Mouse (Mus musculus) heart, adult 2 months (tissue): ENCODE measurements around the gene Atoh1. TPM values are rescaled to one million over a fixed set of nuclear protein-coding genes. Genes with fewer than 3 reads are reported as not detected.

ENCODE experiments used
- DNase-seq, 2 experiments: peaks; one replicate each; pipeline ENCODE4 v3.0.0; 2021
- H3K27ac ChIP-seq: fragments of 200-600 bp; 2 replicates; pipeline ENCODE4 v1.8.1; 2022
- H3K27me3 ChIP-seq: fragments of 200-500 bp; 2 replicates; pipeline ENCODE4 v1.6.1; 2012; ENCODE audit warnings: mild to moderate bottlenecking, low read length, inconsistent platforms, mixed read lengths; ENCODE audit not compliant: control insufficient read depth, insufficient read depth
- H3K36me3 ChIP-seq: fragments of 200-500 bp; 2 replicates; pipeline ENCODE4 v1.6.1; 2012; ENCODE audit warnings: low read length, inconsistent platforms; ENCODE audit not compliant: control insufficient read depth, insufficient read depth
- H3K4me1 ChIP-seq: fragments of 200-500 bp; 2 replicates; pipeline ENCODE4 v1.6.1; 2011; ENCODE audit warnings: low read length; ENCODE audit not compliant: control insufficient read depth, insufficient read depth
- H3K4me3 ChIP-seq: fragments of 200-600 bp; 2 replicates; pipeline ENCODE4 v1.8.1; 2022
- H3K79me2 ChIP-seq: fragments of 200-500 bp; replicated peaks from 2 replicates; pipeline ENCODE4 v1.6.1; 2012; ENCODE audit warnings: mild to moderate bottlenecking, inconsistent platforms, low read length, moderate library complexity, mixed read lengths; ENCODE audit not compliant: control insufficient read depth, insufficient read depth
- H3K9ac ChIP-seq: fragments of 200-500 bp; 2 replicates; pipeline ENCODE4 v1.6.1; 2012; ENCODE audit warnings: low read depth, mild to moderate bottlenecking, control low read depth, inconsistent platforms, low read length, mixed read lengths
- CTCF ChIP-seq: fragments of 200-600 bp; IDR thresholded peaks from 2 replicates; pipeline ENCODE4 v1.8.1; 2022; ENCODE audit warnings: antibody characterized with exemption, mild to moderate bottlenecking, moderate library complexity
- EP300 ChIP-seq: fragments of 200-500 bp; IDR thresholded peaks from 2 replicates; pipeline ENCODE4 v1.6.1; 2011; ENCODE audit warnings: low read depth, low read length, control low read depth; ENCODE audit not compliant: insufficient read depth
- POLR2A ChIP-seq: fragments of 200-500 bp; IDR thresholded peaks from 2 replicates; pipeline ENCODE4 v1.6.1; 2011; ENCODE audit warnings: mild to moderate bottlenecking, low read depth, low read length, control low read depth; ENCODE audit not compliant: insufficient read depth
- WGBS: fragments of 180-500 bp; shearing (Covaris S2); methylation state at CpG from one replicate; pipeline ENCODE4 v1.1.7; 2018; 5-methylcytosine and 5-hydroxymethylcytosine counted together
- intact Hi-C: fragments of 180-260 bp; cut with DNase I; formaldehyde crosslinking; loops from one replicate; pipeline ENCODE4 v1.15.1; 2025
- polyA plus RNA-seq: library from polyadenylated mRNA; depleted of rRNA; stranded (reverse); fragments of >200 nt; gene quantifications from 2 replicates; pipeline ENCODE4 v1.2.3, GENCODE M21; 2012
- total RNA-seq, 2 experiments: library from RNA; stranded (reverse); gene quantifications; 2 replicates each; pipeline ENCODE4 v1.2.3; 2021

The Atoh1 gene
- total and polyA plus RNA-seq, 3 experiments = not detected

DNA sequence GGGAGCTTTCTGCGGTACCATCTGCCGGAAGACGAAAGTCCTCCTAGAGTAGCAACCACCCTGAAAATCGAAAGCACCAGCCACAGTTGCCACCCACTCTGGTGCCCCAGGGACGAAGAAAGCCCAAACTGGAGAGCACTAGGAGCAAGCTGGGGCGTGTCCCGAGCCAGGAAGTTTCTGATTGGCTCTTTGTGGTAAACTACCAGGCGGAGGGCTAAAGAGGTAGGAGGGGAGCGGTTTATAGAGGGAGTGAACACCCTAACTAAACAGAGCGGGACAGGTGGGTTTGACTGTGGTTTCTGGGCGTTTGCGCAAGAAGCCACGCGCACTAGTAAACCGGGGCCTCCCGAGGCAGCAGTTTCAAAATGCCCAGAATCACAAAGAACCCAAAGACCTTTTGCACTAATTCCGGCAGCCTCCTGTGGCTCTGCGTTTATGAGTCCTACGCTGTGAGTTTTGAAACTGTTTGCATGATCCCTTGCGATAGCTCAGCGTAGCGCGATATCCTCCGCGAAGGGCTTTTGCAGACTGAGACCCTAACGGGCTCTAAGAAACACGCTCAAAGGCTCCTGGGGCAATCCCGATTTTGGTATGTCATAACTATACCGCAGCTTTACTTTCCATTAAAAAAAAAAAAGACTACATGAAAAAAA lies 1.0 kb upstream of the Atoh1 start:
- no peak for TF ChIP-seq CTCF
- TF ChIP-seq POLR2A = no peak
- no peak for TF ChIP-seq EP300
- H3K4me1 ChIP-seq = no peaks in the 10 kb centered on the region
- no peaks in the 10 kb centered on the region for H3K79me2 ChIP-seq
- WGBS = 1% methylated on average over 29 of the region's 29 CpGs
- intact Hi-C loops = no loop called here
- no peak overlapping the region for H3K9ac ChIP-seq
- peaks cover 18% of the 10 kb centered on the region for H3K27me3 ChIP-seq
- DNase-seq = peak; percentile 19
- H3K36me3 ChIP-seq = no peaks in the 10 kb centered on the region
- peak overlapping the region; percentile 31 for H3K4me3 ChIP-seq
- H3K27ac ChIP-seq = no peak overlapping the region

DNA sequence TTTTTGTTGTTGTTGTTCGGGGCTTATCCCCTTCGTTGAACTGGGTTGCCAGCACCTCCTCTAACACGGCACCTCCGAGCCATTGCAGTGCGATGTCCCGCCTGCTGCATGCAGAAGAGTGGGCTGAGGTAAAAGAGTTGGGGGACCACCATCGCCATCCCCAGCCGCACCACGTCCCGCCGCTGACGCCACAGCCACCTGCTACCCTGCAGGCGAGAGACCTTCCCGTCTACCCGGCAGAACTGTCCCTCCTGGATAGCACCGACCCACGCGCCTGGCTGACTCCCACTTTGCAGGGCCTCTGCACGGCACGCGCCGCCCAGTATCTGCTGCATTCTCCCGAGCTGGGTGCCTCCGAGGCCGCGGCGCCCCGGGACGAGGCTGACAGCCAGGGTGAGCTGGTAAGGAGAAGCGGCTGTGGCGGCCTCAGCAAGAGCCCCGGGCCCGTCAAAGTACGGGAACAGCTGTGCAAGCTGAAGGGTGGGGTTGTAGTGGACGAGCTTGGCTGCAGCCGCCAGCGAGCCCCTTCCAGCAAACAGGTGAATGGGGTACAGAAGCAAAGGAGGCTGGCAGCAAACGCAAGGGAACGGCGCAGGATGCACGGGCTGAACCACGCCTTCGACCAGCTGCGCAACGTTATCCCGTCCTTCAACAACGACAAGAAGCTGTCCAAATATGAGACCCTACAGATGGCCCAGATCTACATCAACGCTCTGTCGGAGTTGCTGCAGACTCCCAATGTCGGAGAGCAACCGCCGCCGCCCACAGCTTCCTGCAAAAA lies 496 bp downstream of the Atoh1 start:
- WGBS = 1% methylated on average over 53 of the region's 53 CpGs
- H3K36me3 ChIP-seq = no peaks in the 10 kb centered on the region
- H3K79me2 ChIP-seq = no peaks in the 10 kb centered on the region
- peaks cover 18% of the 10 kb centered on the region for H3K27me3 ChIP-seq
- intact Hi-C loops = no loop called here
- H3K9ac ChIP-seq = no peak overlapping the region
- TF ChIP-seq CTCF (no peak), POLR2A (no peak), EP300 (no peak)
- peak overlapping the region; percentile 26; the same call in 1 of the 2 replicates for H3K4me3 ChIP-seq
- H3K27ac ChIP-seq = no peak overlapping the region
- no peaks in the 10 kb centered on the region for H3K4me1 ChIP-seq
- peak; percentile 4 to 24 for DNase-seq

GRCm38 (mm10) chr6:64730030-64730429 lies 1.1 kb downstream of the Atoh1 start:
- Histone ChIP-seq H3K79me2 (no peaks in the 10 kb centered on the region), H3K9ac (no peak overlapping the region), H3K27ac (no peak overlapping the region), H3K27me3 (peaks cover 24% of the 10 kb centered on the region), H3K4me1 (no peaks in the 10 kb centered on the region), H3K36me3 (no peaks in the 10 kb centered on the region), H3K4me3 (no peak overlapping the region)
- intact Hi-C loops = no loop called here
- 2% methylated on average over 19 of the region's 19 CpGs for WGBS
- peak in 1 of 2 experiments; percentile 15 for DNase-seq
- TF ChIP-seq POLR2A (no peak), EP300 (no peak), CTCF (no peak)

DNA sequence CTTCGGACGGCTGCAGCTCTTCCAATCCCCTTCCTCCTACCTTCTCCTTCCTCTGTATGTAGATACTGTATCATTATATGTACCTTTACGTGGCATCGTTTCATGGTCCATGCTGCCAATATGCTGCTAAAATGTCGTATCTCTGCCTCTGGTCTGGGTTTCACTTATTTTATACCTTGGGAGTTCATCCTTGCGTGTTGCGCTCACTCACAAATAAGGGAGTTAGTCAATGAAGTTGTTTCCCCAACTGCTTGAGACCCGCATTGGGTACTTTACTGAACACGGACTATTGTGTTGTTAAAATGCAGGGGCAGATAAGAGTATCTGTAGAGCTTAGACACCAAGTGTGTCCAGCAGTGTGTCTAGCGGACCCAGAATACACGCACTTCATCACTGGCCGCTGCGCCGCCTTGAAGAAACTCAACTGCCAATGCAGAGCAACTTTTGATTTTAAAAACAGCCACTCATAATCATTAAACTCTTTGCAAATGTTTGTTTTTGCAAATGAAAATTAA lies 1.6 kb downstream of the Atoh1 start:
- no peaks in the 10 kb centered on the region for H3K4me1 ChIP-seq
- no peaks in the 10 kb centered on the region for H3K79me2 ChIP-seq
- intact Hi-C loops = no loop called here
- TF ChIP-seq POLR2A (no peak), CTCF (no peak), EP300 (no peak)
- H3K36me3 ChIP-seq = no peaks in the 10 kb centered on the region
- H3K4me3 ChIP-seq = no peak overlapping the region
- peaks cover 25% of the 10 kb centered on the region for H3K27me3 ChIP-seq
- 15% methylated on average over 14 of the region's 14 CpGs for WGBS
- H3K9ac ChIP-seq = no peak overlapping the region
- H3K27ac ChIP-seq = no peak overlapping the region
- DNase-seq = no peak

- H3K79me2 ChIP-seq = no peaks in the 10 kb centered on the region
- TF ChIP-seq POLR2A = no peak
- no peak for TF ChIP-seq EP300
- TF ChIP-seq CTCF = no peak
- H3K27ac ChIP-seq = no peak overlapping the region
- no peak overlapping the region for H3K4me3 ChIP-seq
- peaks cover 26% of the 10 kb centered on the region for H3K27me3 ChIP-seq
- WGBS = 11% methylated on average over 7 of the region's 7 CpGs
- intact Hi-C loops = no loop called here
- H3K36me3 ChIP-seq = no peaks in the 10 kb centered on the region
- DNase-seq = no peak
- no peaks in the 10 kb centered on the region for H3K4me1 ChIP-seq
- H3K9ac ChIP-seq = no peak overlapping the region
Observed at GRCm38 (mm10) chr6:64731126-64731525, 2.2 kb downstream of the Atoh1 start.
